Mouse (Mus musculus): ENCODE results near the gene Gli1.
A peak's percentile ranks its signal among the peaks of the same experiment; 100 is the strongest.

Gene Gli1

DNA sequence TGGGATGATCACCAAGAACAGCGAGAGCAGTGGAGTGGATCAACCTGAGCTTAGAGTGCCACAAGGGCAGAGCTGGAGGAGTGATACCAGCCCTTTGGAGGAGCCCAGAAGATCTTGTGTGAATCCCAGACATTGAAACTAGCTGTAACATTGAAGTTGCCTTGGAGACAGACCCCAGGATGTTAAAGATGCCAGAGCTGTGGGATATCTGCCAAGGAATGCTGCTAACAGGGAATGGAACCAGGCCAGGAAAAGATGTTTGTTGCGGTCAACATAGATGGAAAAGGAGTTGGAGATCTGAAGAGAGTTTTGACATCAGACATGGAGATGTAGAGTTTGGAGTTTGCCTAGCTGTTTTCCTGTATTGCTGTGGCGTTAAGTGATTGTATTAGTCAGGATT, 4.4 kb upstream of the Gli1 start:
- DNase-seq (ENCODE audit: low spot score) = no peak

DNA sequence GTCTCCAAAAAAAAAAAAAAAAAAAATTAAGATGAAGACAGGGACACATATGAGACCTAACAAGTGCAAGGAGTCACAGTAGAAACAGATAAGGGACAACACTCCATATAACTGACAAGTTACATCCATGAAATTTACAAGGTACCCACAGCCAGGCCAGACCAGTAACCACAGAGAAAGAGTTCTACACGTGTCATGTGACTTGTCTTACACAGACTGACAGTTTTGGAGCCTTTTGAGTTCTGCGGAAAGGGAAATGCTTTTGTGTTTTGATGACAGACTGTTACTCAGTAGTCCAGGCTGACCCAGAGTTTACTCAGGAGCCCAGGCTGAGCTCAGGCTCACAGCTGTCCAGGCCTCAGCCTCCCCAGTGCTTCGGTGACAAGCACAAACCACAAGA, 1.3 kb upstream of the Gli1 start:
- DNase-seq (ENCODE audit: low spot score) = no peak

DNA sequence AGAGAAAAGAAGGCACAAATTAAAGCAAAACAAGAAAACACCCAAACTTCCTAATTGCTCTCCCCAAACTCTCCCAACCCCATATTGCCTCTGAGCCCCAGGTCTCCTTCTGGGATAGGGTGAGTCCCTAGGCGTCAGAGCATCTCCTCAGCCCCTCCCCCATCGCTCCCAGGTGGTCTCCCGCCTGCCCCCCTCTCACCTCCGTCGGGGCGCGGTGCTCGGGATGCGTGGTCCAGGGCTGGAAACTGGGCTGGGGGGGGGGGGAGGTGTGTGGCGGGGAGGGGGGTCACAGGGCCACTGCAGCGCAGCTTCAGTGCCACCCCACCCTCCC, 449 bp downstream of the Gli1 start:
- DNase-seq (ENCODE audit: low spot score) = no peak

DNA sequence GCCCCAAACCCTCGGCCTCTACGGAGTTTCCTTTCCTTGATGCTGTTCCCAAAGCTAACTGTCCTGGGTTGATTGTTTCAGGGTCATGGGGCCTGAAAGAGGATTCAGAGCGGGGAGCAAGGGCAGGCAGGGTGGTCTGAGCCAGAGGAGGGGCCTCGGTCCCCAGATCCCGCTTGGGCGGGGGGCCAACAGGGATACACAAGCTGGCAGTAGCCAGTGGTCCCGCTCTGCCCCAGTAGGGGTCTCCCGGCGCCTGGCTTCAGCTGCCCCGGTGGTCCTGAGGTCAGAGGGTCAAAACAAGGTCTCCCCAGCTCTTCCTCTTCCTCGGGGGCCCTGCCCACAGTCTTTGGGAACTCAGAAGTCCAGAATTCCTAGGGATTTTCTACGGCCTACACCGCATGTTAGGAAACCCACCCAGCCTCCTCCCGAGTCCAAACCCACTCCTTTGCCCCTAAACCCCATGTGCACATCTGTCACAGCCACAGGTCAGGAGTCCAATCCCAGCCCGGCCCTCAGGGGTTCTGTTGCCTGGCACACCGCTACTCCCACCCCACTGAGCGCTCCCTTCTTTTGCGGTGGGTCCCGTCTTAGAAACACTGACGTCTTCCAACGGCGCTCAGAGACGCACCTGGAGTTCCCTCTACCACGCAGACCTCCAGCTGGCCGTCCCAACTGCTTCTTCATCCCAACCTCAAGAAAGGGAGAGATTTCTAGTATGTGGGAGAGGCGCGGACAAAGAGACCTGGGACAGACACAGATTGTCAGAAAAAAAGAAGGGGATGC, 1.0 kb downstream of the Gli1 start:
- no peak for DNase-seq (ENCODE audit: low spot score)

DNA sequence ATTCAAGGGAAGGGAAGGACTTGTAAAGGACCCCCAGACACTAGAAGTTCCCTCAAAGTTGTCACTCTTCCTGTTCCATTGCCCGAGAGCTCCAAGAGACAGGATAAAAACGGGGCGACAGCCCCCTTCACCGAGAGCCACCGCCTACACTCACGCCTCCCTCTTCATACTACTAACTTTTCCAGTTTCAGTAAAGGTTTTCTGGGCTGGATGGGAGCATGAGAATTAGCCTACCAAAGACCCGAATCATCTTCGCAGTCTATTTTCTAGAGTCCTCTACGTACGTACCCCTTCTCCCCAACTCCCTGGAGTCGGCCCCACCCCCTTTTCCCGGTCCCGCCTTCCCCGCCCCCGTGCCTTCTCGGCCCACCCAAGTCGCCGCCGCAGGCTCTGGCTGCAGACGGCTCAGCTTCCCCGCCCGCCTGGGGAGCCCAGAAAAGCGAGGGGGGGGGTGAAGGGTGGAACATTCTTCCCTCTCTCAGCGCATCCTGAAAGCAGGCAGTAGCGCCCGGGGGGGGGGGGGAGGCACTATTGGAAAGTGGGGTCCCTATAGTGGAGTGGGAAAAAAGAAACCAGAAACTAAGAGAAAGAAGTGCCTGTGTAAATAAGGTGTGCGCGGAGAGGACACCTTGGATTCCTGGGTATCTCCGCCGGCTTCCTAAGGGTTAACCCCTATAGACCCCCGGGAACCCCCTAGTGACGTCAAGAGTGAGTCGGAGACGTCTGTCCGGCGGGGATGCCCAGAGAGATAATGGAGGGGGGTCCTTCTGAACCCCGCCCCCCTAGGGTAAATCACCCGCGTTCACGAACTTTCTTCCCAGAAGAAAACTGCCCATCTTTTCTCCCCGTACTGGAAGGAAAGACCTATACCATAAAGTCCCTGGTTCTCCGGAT, 1.8 kb downstream of the Gli1 start:
- no peak for DNase-seq (ENCODE audit: low spot score)

DNA sequence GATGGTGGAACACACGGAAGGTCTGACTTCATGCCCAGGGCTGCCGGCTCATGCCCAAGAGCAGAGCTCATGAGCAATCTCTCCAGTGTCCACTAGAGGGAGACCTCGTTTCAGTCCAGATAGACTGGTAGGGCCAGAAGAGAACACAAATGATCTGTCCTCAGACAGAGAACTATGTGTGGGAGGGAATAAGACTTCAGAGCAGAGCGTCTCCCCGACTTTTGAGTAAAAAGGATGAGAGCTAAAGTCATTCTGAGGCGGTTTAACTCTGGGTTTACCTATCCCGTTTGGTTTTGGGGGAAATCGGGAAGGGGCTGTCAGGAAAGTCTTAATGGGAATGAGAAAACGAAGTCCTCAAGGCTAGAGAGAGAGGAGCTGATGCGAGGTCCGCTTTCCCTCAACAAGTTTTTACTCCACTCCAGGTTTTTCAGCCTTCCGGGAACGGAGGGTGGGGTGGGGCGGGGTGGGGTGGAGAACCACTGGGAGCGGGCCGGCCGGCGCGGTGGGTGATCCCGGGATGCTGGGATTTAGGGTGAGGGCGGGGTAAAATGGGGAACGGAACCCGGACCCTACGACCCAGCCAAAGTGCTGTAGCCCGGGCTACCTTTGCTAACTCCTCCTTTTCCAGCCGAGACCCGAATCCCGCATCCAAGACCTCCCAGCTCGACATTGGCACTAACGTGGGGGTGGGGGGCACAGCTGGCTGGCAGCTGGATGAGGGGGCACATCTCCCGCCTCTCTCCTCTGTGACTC, 2.7 kb downstream of the Gli1 start:
- peak; percentile 89 for DNase-seq (ENCODE audit: low spot score)

DNA sequence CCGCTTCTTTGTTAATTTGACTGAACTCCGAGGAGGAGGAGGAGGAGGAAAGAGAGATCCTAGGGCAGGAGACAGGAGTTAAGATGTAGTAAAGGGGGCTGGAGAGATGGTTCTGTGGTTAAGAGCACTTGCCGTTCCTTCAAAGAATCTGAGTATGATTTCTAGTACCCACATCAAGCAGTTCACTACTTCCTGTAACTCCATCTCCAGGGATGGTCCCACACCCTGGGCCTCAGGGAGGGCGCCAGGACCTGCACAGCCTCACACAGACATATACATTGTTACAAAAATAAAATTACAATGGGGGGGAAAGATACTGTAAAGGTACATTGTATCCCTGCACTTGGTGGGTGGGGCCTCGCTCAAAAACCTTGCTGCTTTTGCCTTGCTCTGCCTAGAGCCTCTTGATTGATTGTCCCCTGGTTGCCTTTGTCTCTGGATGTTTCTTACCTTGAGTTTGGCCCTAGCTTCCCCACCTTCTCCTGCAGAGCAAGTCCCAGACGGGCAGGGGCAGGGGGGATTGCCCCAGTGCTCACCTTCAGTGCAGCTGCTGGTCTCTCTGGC, 4.2 kb downstream of the Gli1 start:
- DNase-seq (ENCODE audit: low spot score) = no peak

DNA sequence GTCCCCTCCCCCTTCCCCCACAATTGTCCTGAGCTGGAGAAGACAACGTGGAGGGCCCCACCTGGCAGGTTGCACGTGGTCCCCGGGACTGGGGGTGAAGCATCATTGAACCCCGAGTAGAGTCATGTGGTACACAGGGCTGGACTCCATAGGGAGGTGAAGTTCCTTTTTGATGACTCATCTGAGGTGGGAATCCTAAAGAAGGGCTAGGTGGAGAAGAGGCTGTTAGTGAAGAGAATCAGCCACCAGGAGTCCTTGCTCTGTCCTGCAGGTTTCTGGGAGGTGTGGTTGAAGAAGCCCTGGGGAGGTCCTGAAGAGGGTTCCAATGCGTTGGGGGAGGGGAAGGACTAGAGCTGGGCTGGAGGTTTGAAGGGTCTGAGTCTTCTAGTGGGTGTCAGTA, 4.8 kb downstream of the Gli1 start:
- no peak for DNase-seq (ENCODE audit: low spot score)

DNA sequence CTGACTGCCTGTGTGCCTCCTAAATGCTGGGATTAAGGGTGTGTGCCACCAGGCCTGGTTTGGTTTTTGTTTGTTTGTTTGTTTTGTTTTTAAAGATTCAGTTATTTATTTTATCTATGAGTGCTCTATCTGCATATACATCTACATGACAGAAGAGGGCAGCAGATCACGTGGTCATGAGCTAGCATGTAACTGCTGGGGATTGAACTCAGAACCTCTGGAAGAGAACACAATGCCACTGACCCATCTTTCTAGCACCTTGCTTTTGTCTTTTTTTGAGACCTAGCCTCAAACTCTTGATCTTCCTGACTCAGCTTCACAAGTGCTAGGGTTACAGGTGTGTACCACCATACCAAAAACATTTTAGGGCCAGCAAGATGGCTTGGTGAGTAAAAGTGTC, 6.5 kb downstream of the Gli1 start:
- DNase-seq (ENCODE audit: low spot score) = no peak

DNA sequence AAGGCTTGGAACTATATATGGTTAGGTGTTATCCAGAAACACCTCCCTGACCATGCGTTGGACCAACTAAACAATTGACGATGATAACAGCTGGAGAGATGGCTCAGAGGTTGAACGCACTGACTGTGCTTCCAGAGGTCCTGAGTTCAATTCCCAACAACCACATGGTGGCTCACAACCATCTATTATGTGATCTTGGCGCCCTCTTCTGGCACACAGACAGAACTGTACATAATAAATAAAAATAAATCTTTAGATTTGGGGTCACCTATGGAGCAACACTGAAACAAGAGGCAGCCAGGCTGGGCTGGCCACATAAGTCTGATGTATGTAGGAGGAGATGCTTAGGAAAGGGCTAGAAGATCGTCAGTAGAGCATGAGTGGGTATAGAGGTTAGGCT, 8.6 kb downstream of the Gli1 start:
- no peak for DNase-seq (ENCODE audit: low spot score)

DNA sequence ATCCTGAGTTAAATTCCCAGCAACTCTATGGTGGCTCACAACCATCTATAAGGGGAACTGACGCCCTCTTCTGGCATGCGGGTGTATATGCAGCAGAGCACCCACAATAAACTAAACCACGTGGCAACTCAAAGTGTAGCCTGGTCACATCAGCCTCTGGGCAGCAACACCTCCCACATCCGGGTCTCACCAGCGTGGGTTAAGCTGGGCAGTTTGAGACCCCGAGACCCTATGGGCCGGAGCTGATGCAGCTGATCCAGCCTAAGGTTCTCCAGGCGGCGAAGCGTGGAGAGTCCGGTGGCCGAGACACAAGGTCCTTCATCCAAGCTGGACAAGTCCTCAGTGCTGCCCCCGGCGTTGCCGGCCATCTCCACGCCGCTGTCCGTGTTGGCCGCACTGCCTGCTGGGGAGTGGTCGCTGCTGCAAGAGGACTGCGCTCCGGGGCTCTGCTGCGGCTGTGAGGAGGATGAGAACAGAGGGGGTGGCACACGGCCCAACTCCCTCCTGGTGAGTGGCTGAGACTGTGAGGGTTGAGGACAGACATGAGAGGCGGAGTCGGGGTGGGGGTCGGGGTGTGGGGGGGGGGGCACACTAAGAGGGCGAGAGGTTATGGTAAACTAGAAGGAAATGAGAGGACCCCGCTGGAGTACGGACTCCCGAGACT, 9.4 kb downstream of the Gli1 start:
- DNase-seq (ENCODE audit: low spot score) = no peak

DNA sequence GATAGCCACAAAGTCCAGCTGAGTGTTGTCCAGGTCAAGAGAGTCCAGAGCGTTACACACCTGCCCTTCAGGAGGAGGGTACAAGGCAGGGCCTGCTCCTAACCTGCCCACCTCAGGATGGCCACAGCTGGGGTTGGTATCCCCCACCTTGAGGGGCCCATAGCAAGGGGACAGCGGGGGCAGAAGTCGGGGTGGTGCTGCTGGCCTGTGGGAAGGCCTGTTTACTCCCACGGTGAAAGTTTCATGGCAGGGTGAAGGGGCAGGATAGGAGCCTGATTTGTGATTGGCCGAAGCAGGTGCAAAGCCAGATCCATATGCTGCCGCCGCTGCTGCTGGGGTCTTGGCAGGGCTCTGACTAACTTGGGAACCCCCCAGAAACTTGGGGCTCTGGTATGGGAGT, 11.6 kb downstream of the Gli1 start:
- DNase-seq (ENCODE audit: low spot score) = no peak

DNA sequence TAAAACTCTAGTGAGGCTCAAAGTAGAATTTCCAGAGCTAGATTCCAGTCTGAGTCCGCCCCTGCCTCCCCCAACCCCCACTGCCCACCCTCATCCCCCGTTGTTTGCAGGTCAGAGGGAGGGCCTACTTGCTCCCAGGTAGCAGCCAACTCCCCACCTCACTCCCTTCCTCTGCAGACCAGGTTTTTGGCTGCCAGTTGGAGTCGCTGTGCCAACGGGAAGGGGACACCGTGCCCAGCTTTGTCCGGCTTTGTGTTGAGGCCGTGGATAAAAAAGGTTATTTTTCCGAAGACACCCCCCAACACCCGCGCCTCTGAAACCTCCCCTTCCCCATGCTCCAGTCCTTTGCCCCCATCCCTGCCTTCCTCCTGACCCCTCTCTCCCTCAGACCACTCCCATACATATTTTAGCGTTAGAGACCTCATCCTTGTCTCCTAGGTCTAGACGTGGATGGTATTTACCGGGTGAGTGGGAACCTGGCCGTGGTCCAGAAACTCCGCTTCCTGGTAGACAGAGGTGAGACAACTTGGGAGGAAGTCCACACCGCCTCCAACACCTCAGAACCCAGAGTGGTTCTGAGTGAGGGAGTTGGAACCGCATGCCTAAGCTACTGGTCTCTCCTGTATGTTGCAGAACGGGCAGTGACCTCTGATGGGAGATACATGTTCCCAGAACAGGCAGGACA, 14.2 kb downstream of the Gli1 start:
- DNase-seq (ENCODE audit: low spot score) = no peak

DNA sequence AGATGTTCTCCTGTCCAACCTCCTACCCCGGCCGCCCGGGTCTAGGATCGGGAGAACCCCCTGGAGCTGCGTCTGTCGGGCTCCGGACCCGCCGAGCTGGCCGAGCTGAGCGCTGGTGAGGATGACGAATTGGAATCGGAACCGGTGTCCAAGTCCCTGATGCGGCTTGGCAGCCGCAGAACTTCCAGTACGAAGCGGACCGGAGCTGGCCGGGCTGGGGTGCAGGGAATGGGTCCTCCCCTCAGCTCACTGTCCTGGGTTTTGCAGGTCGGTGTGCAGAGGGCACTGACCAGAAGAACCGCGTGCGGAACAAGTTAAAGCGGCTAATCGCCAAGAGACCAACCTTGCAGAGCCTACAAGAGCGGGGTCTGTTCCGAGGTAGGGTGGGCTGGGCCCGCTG, 14.9 kb downstream of the Gli1 start:
- DNase-seq (ENCODE audit: low spot score) = no peak

DNA sequence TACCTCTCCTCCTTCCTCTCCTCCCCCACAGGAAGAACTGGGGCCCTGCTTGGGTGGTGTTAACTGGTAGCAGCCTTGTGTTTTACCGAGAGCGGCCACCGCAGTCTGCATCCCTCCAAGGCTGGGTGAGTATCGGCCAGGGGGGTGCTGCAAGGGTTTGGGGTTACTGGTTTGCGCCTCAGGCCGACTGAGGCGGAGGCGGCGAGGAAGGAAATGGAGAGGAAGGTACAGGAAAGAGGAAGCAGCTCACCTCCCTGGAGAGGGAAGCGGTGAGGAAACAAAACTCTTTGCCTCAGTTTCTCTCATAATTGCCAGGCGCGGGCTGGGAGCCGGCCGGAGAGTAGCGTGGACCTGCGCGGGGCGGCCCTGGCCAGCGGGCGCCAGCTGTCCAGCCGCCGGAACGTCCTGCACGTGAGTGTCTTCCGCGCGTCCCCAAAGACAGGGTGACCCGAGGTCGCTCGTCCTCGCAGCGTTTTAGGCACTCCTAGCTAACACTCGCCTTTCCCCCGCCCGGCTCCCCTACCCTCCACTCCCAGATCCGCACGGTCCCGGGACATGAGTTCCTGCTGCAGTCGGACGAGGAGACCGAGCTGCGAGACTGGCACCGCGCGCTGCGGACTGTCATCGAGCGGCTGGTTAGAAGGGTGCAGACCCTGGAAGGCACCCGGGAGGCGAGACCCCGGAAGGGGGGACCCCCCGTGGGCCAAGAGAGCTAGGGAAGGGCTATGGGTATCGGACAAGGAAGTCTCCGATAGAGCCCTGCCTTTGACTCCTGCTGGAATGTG, 15.6 kb downstream of the Gli1 start:
- no peak for DNase-seq (ENCODE audit: low spot score)

DNA sequence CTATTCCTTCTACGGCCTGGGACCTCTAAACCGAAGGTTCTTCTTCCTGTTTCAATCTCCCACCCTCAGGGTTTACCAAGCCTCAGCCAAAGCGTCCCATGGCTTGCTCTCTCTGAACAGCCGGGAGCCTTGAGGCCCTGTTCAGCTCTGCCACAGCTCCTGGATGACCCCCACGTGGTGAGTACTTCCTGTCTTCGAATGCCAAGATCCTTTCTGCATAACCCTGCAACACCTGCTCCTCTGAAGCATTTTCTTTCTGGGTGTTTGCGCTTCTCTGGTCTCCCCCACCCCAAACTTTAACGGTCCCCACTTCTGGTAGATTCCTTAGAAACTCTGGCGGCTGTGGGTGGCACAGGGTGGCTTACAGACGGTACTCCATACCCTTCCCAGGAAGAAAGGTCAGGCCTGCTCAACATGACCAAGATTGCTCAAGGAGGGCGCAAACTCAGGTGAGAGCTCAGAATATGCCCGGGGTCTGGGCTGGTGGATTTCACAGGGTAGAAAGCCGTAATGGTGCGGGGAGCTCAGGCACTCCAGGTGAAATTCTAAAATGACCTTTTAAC, 16.2 kb downstream of the Gli1 start:
- DNase-seq (ENCODE audit: low spot score) = no peak

DNA sequence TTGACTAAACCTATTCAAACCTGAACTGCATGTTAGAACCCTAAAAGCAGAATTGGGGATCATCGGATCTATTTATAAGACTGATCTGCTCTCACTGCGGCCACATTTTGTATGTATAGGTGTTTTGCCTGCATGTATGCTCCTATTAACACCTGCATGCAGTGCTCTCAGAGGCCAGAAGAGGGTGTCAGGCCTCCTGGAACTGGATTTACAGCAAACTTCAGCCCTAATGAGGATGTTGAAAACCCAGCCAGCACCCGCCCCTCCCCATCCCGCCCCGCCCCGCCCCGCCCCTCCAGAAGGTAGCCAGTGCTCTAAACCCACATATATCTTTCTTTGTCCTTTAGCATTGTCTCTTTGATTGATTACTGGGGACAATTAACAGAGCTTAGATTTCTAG, 17.3 kb downstream of the Gli1 start:
- no peak for DNase-seq (ENCODE audit: low spot score)

DNA sequence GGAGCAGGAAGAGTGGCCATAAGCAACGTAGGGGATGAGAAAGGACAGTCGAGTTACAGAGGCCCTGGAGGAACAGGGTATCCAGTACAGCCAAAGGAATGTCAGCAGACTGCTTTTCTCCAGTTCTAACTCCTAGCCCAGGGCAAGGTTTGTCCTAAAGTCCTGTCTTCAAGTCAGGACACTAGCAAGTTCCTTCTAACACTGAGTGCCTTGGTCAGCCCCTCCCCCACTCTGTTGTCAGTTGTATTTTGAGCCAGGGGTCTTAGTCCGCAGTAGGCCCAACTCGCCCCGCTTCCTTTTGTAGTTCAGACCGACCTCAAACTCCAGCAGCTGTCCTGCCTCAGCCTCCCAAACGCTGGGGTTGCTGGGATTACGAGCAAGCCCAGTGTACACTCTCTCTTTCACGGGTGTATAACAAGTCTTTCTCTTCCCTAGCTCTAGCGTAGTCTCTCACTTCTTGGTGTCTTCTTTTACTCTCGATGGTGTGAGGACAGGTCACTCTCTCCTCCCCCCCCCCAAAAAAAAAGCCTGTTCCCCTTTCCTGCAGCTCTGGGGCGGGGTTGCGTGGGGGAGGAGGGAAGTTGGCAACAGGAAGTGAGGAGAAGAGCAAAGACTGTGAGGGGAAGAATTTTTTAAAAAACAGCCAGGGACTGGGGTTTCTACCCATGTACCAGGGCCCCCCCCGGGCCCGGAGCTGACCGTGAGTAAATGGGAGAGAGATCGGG, 18.5 kb downstream of the Gli1 start:
- DNase-seq (ENCODE audit: low spot score) = no peak

DNA sequence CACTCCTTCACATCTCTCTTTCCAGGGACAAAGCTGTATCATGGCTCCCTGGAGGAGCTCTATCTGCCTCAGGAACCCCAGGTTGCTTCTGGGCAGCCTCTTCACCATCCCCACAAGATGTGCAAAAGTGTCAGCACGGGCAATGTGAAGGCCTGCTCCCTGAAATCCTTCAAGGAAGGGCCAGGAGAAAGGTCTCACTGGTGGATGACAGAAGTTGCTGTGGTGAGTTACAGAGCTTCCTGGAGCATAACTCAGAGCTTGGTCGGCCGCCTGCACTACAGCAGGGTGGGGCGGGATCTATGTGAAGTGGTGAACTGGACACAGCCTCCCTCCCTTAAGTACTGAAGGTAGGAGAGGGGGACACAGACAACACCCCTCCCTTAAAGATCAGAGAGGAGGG, 19.1 kb downstream of the Gli1 start:
- no peak for DNase-seq (ENCODE audit: low spot score)

DNA sequence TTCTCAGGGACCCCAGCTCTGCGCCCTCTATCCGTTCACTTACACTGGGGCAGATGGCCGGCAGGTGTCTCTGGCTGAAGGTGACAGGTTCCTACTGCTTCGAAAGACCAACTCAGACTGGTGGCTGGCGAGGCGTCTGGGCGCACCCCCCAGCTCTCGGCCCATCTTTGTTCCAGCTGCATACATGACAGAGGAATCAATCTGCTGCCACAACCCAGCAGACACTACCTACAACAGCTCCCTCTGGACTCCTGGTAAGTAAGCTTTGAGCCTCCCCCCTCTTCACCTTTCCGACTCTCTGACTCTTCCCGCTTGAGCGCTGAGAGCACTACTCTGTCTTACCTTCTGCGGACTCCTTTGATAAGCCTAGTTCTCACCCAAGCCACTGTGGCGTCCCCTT, 19.6 kb downstream of the Gli1 start:
- DNase-seq (ENCODE audit: low spot score) = no peak

All from ovary, postnatal 14 days (tissue).